Mouse (Mus musculus): ENCODE measurements around the gene Zbtb12.

DNA sequence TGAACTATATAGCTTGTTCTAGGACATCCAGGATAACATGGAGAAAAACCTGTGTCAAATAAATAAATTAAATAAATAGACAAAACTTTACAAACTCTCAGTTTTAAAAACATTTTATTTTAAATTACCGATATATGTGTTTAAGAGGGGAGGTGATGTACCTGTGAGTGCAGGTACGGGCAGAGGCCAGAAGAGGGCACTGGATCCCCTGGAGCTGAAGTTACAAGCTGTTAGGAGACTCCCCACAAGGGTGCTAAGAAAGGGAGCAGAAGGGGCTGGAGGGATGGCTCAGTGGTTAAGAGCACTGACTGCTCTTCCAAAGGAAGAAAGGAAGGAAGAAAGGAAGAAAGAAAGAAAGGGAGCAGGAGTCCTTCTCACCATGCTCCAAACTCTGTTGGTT, 12.1 kb downstream of the Zbtb12 start:
- TF ChIP-seq CTCF (IDR thresholded peaks at IDR 0.05; ENCODE audit: low read depth, low read length) (no peak), POLR2A (IDR thresholded peaks at IDR 0.05; ENCODE audit: borderline replicate concordance, low read depth, low read length) (no peak)

All from bone marrow macrophage, adult 2 months (primary cell).